Mouse (Mus musculus): ENCODE results near the gene Noxa1.

Gene Noxa1

DNA sequence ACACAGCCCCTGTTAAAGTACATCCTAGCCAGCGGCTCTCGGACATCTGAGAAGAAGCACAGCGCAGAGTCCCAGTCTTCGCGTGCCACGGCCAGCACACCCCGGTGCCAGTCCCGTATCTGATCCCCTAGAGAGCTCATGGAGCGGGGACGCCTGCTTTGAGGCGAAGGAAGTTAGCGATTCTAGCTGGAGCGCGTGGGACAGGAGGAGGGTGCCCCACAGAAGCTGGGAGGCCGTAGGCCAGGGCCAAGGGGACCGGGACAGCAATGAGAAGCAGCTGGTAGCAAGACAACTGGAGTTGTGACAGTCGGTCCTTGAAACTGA lies 202 bp downstream of the Noxa1 start:
- no peak for DNase-seq

DNA sequence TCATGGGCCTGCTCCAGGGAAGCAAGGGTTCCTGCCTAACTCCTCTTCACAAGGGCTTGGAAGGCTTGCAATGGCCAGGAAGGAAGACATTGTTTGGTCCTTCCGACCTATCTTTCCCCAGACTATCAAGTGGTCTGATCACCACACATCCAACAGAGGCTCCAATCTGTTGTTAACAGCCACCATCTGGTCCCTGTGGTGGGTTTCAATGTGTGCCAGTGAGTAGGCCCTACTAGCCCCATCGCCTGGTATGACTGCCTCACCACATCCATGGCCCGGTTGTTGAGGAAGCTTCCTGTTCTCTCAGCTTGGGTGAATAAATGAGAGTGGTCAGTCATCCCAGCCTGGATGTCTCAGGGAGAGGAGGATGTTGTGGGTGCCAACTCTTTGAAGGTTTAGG lies 6.3 kb downstream of the Noxa1 start:
- no peak for DNase-seq

DNA sequence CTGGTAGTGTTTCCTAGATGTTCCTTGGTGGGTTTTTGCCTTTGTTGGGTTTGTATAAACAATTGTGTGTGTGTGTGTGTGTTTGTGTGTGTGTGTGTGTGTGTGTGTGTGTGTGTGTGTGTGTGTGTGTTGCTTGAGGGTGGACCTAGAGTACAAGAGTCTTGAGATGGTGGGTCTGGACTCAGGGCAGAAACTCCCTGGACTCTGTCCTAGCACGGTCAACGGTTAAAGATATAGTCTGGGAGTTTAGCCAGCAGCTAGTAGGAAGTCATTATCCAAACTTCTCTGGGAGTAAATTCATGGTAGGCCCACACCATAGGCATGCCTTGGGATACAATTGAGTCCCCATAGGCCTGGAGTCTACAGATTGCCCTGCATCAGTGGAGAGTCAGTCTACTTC lies 7.1 kb downstream of the Noxa1 start:
- DNase-seq: no peak

DNA sequence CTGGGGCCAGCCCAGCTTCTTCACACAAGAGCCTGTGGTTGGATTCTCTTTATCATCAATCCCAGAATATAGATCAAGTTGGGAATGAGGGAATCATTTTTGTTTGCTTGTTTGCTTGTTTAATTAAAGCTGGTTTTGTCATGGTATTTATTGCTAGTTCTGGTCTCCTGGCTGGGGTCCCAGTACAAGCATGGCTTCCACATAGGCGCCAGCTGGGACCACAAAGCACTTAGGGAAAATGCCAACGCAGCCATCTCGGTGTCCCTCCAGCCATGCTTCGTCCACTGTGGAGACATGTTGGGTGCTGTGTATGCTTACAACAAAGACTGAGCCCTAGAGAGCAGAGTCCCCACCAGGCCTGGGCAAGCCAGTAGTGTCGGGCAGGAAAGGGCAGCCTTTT lies 9.4 kb downstream of the Noxa1 start:
- DNase-seq: no peak

DNA sequence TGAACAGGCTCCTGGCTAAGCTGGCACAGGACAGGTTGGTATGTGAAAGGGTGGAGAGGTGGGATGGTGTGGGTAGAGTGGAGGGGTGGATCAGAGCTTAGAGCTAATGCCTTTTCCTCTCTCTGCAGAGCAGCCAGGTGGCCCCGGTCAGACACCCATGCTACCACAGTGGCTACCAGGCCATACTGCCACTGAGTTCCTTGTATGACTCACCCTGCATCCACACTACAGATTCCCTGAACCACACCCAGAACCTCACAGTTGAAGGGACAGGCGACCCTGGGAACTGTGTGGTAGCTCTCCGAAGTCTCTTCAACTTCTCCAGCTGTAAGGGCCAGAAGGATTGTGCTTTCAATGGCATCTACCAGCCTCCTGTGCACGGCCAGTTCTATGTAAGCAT lies 11.3 kb downstream of the Noxa1 start:
- no peak for DNase-seq

DNA sequence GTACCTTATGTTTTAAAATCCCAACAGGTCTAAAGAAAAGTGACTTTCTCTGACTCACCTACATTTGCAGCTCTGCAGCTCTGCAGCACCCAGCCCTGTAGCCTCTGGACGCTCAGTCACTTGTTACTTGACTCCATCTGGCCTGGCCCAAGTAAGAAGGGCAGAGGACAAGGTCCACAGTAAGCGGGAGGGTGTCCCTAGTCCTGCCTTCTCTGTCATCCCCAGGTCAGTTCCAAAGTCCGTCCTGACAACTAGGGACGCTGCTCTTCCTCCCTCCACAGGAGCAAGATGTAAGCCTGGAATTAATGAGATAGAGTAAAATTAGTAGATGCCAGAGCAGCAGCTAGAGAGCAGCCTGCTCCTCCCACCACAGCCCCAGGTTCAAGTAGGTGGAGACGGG lies 14.9 kb downstream of the Noxa1 start, which contains the start of gene Entpd8:
TSS of gene Entpd8 (plus strand) at position 229 of the 400 bp plus-strand sequence.
- DNase-seq: no peak

DNA sequence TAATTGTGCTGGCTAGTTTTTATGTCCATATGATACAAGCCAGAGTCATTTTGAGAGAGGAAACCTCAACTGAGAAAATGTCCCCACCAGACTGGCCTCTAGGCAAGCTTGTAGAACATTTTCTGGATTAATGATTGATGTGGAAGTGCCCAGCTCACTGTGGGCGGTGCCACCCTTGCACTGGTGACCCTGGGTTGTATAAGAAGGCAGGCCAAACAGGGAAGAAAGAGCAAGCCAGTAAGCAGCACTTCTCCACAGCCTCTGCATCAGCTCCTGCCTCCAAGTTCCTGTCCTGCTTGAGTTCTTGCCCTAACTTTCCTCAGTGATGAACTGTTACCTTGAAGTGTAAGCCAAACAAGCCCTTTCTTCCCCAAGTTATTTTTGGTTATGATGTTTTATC lies 16.0 kb downstream of the Noxa1 start:
- no peak for DNase-seq

- DNase-seq: no peak
These were observed 19.4 kb downstream of the Noxa1 start for GRCm38 (mm10) chr2:25075506-25075905.

DNA sequence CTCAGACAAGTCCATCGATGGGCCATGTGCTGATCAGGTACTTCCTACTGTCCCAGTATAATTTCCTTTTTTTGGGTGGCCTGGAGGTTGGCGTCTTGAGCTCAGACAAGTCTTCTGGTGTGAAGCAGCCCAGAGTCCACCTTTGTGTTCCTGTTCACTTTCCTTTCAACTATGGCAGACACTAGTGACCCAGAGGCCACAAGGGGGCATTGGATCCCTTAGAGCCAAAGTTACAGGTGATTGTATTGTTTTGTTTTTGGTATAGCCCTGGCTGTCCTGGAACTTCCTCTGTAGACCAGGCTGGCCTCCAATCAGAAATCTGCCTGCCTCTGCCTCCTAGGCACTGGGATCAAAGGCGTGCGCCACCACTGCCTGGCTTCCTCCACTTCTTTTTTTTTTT lies 22.6 kb downstream of the Noxa1 start:
- no peak for DNase-seq

DNA sequence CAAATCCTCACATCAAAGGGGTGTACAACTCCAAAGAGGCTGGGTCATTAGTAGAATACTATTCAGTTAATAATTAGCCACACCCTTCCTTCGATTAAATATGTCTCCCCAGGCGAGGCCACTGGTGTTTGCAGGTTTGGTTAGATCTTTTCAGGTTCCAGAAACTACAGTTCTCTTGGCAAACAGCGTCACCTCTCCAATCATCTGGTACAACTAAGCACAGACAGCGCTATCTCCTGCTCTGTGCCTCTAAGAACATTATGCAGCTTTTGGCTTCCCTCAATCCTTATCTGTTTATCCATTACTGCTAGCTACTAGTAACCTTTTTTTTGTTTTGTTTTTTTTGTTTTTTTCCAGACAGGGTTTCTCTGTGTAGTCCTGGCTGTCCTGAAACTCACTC lies 25.4 kb downstream of the Noxa1 start:
- no peak for DNase-seq

- DNase-seq: no peak
These were observed 28.4 kb downstream of the Noxa1 start for GRCm38 (mm10) chr2:25066552-25066951.

GRCm38 (mm10) chr2:25065537-25065936 lies 29.4 kb downstream of the Noxa1 start:
- DNase-seq: no peak

- no peak for DNase-seq
These were observed 30.7 kb downstream of the Noxa1 start for GRCm38 (mm10) chr2:25064285-25064684.

DNA sequence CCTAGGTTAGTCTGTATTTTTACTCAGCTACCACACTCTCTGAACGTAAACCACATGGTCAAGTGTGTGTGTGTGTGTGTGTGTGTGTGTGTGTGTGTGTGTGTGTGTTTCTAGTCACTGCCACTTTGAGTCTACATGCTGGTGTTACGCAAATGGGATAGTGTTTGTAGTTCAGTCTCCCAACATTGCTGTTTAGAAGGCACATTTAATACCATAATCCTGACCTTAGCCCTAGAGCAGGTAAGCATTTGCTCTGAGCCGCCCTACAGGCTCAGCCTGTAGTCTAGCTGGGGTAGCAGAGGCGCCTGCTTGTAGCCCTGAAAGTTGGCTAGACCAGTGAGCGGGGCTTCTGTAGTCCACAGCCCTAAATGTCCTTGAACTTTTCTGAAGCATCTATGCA lies 31.4 kb downstream of the Noxa1 start:
- no peak for DNase-seq

GRCm38 (mm10) chr2:25058926-25059325 lies 36.0 kb downstream of the Noxa1 start:
- DNase-seq: no peak

- DNase-seq: no peak
These were observed 39.4 kb downstream of the Noxa1 start for GRCm38 (mm10) chr2:25055409-25056155.

DNA sequence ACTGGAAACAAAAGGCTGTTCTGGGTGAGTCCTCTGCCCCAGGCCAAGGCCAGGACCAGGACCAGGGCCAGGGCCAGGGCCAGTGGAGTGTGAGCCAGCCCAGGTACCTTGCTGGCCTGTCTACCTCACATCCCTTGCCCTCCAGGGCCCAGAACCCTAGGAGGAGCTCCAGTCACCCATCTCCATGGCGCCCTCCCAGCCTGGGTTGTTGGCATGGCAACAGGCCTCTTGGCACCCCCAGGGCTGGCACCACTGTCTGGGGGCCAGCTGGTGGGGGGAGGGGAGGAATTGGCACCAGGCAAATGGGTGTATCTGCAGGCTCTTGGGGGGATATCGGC lies 39.9 kb downstream of the Noxa1 start:
- peak; percentile 53 to 64 for DNase-seq

- peak; percentile 80 to 81 for DNase-seq
These were observed 40.5 kb downstream of the Noxa1 start, which contains the start of gene Nsmf for GRCm38 (mm10) chr2:25054221-25055067. Gene Nsmf (plus strand): TSS chr2:25054355.

DNA sequence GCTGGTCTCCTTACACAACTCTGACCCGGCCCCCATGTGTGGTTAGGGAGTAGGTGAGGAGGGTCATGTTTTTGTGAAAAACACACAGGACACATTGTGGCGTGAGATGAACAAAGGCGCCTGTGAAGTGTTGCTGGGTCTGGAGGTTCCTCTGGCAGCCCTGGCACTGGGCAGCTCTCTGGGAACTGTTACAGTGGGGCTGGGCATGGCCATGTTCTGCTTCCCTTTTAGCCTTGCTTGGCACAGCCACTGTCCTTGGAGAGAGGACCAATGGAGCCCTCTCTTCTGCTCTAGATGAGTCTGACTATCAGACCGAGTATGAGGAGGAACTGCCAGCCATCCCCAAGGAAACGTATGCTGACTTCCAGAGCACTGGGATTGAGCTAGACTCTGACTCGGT lies 41.8 kb downstream of the Noxa1 start:
- no peak for DNase-seq

DNA sequence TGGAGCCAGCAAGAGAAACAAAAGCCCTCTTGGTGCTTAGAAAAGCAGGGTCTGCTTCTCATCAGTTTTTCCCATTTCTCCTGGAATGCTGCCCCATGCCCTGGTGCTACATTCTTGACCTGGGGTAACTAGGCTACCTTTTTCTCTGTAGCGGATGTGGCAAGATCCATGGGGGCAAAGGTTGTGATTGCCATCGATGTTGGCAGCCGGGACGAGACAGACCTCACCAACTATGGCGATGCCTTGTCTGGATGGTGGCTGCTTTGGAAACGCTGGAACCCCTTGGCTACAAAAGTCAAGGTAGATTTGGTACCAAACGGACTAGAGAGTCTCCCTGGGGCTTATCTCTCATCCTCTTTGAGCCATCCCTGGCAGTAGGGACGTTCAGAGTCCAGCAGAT lies 43.5 kb downstream of the Noxa1 start:
- no peak for DNase-seq

- peak; percentile 80 for DNase-seq
These were observed 44.0 kb downstream of the Noxa1 start for GRCm38 (mm10) chr2:25050921-25051320.

GRCm38 (mm10) chr2:25040089-25040488 lies 54.9 kb downstream of the Noxa1 start:
- no peak for DNase-seq

Measured in cerebellum, postnatal 36 days (tissue).